Mouse (Mus musculus): ENCODE measurements around the gene Atp23.

The Atp23 gene

GRCm38 (mm10) chr10:126900821-126901487 lies at the start of gene Atp23:
Gene Atp23, minus strand, starts transcription at chr10:126901355.
- CTCF ChIA-PET, result interaction anchor here (0.6 to 0.9 kb wide), 2 partner anchors 11 to 25 kb away, joined by 3 to 4 read pairs; no protein-coding TSS in a partner anchor

DNA sequence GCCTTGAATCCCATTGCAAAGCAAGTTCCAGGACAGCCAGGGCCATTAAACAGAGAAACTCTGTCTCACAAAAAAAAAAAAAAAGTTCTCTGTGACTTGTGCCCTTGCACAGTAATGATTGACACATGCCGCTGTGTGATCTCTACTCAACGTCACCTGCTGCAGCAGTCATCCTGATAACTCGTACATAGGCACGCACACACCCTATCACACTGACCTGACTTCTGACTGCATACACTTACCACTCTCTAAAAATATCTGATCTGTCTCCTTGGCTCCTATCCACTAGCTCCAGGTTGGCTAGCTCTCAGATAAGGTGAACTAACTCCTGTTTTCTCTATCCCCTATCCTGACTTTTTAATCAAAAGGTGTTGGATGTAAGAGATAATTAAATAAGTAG lies 49.4 kb upstream of the Atp23 start:
- CTCF ChIA-PET, result no interaction called here

GRCm38 (mm10) chr10:126949824-126950223 lies 48.7 kb upstream of the Atp23 start:
- CTCF ChIA-PET, result no interaction called here

DNA sequence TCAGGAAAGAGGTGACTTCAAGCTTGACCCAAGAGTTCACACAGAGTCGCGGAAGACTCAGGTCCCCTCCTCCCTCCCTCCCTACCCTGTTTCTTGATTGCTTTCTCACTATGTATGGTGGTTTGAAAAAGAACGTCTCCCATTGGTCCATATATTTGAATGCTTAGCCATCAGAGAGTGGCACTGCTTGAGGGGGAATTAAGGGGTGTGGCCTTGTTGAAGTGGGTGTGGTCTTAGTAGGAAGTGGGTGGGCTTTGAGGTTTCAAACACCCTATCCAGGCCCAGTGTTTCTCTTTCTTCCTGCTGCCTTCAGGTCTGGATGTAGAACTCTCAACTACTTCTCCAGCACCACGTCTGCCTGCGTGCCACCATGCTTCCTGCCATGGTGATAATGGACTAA lies 44.4 kb upstream of the Atp23 start:
- CTCF ChIA-PET, result no interaction called here

- CTCF ChIA-PET, result no interaction called here
Measured at GRCm38 (mm10) chr10:126940949-126941348, 39.8 kb upstream of the Atp23 start.

- CTCF ChIA-PET, result no interaction called here
Measured at GRCm38 (mm10) chr10:126935556-126936381, 34.6 kb upstream of the Atp23 start.

DNA sequence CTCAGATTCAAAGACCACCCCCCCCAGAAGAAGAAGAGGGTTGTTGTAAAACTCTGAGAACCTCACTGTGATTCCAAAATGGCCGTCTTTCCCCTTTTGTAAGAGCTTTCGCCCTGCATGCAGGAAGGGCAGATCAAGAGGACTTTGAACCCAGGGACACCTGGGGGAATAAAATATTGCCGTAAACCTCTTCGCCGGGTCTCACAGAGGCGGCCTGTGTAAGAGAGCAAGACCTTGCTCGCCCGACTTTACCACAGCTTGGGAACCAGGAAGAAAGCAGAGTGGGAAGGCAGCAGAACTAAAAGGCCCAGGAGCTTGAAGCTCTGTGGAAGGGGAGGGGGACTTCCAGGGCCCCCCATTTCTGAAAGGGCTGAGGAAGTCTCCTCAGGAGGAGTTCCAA lies 34.0 kb upstream of the Atp23 start:
- CTCF ChIA-PET, result no interaction called here

DNA sequence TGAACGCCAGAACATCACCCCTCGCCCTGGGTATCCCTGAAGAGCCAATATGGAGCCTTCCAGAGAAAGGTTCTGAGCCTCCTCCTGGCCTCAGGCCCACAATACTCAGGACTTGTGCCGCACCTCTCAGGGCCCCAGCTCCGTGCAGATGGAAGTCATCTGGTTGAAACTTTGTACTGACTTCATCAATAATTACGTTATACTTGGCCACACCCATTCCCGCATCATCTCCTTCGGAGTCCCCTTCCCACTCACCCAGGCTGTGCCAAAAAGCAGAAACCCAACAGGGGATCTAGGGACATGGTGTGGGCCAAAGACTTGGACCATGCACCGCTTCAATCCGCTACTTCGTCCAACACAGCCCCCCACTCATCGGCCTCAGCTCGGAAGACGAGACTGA lies 33.4 kb upstream of the Atp23 start:
- CTCF ChIA-PET, result no interaction called here

- CTCF ChIA-PET, result no interaction called here
Measured at GRCm38 (mm10) chr10:126931760-126932139, 30.6 kb upstream of the Atp23 start.

- CTCF ChIA-PET, result no interaction called here
Measured at GRCm38 (mm10) chr10:126931123-126931759, 30.1 kb upstream of the Atp23 start.

DNA sequence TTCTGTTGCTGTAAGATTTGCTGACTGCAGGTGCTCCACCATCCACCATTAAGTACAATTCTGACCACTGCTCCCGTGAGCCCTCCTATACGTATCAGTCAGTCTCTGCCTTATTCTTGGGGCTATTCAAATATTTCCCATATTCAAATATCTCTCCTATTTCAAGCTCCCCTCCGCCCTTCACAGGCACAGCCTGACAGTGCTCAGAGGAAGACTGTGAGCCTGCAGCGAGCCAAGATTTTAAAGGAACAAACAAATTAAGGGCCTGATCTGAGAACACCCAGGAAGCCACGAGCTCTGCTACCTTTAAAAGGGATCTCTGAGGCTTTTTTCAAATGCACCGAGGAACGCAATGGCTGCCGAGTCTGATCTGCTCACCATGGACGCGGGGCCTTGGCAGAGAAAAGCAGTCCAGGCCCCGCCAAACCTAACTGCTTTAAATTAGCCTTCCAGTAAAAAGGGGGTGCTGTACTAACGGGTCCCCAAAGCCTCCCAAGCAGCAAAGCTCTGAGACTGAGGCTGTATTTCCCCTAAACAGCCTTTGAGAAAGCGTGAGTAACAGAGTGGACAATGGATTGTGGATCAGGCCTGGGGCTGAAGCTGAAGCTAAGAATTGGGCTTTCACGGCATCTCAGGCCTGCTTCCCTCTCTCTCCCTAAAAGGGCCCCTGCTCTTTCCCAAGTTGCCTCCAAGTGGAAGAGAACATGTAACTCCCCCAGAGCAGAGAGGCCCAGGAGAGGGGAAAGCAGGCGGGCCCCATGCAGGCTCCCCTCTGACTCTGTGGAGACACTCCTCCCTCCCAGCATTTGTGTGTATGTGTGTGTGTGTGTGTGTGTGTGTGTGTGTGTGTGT lies 29.3 kb upstream of the Atp23 start:
- CTCF ChIA-PET, result no interaction called here

- CTCF ChIA-PET, result no interaction called here
Measured at GRCm38 (mm10) chr10:126929543-126929942, 28.4 kb upstream of the Atp23 start.

DNA sequence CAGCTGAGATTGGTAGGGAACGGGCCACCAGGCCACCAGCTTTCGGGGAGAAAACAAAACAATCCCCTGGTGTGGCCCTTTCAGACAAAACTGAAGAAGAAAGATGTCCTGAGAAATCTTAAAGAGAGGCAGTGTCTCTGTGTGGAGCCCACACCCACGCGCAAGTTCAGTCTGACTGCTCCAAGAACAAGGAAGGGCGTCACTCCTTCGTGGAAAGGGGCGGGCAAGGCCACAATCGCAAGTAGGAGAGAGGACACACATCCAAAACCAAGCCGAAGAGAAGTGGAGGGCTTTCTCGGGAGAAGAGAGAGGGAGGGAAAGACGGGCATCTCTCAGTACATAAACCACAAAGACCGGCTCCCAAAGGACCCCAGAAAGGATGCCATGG lies 27.7 kb upstream of the Atp23 start:
- CTCF ChIA-PET, result no interaction called here

DNA sequence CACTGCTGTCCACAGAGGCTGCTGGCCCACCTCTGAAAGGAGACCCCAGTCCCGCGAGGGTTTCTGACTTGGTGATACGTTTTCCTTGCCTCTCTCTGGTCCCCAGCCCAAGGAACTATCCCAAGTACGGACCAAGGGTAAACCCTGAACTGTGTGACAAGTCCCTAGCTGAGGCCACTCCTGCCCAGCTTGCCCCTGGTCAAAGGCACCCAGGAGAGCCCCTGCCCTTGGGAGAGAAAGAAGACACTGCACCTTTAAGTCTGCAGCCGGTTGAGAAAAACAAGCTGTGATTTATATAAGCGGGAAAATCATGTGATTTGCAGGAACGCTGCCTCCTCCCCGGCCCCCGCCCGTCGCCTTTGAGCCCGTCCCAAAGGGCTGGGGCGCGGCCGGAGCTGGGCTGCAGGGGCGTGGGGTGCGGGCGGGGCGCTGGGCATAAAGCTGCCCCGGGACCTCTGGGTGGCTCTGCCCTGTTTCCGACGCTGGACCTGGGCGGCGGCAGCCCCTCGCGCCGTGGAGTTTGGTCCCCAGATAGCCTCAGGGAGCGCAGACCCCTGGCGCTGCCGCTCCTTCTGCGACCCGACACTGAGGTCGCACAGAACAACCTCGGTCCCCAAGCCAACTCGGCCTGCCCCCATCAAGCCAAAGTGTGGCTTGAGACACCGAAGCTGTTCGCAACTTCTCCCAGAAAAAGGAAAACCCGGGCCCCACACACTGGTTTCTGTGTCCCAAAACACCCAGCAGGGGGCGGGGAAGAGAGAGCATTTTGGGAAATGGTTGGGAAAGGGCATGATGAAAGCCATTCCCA lies 27.1 kb upstream of the Atp23 start:
- CTCF ChIA-PET, result no interaction called here

DNA sequence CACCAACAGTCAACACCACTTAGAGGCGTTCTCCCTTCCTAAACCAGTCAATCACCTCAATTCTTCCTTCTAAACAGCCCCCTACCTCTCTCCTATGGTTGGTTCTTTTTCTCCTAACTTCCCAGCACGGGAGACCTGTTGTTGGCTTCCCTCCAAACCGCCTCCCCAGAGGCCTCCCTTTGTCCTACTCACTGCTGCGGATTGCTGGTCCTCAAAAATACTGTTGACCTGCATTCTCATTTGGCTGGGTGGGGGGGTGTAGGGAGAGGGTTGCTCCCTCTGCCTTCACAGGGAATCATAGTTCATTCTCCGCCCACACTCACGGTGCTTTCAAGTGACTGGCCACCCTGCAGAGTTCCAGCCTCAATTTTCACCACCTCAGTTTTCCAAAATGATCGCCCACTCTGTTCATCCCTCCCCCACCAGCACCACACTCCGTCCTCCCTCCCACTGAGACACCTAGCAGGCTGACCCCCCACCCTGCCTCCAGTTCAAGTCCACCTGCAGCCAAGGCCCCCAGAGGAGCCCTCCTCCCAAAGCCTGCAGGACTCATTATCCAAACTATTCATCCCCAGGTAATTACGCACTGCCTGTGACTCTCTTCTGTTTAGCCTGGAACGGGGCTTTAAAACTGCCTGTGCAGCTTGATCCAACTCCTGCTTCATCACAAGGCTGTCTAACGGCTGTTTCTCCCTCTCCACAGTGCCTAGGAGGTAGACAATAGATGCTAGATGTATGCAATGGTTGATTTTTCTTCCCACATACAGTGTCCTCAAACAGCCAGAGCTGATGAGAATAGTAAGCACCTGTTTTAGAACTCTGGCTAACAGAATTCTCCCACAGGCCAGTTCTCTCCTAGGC lies 26.2 kb upstream of the Atp23 start:
- CTCF ChIA-PET, result no interaction called here

GRCm38 (mm10) chr10:126925391-126925790 lies 24.2 kb upstream of the Atp23 start:
- CTCF ChIA-PET, result no interaction called here

- CTCF ChIA-PET, result interaction anchor here (0.6 kb wide), 1 partner anchor 57 kb away, joined by 4 read pairs; no protein-coding TSS in a partner anchor
Measured at GRCm38 (mm10) chr10:126924087-126924486, 22.9 kb upstream of the Atp23 start.

GRCm38 (mm10) chr10:126920220-126920619 lies 19.1 kb upstream of the Atp23 start:
- CTCF ChIA-PET, result interaction anchor here (1.1 kb wide), 1 partner anchor 155 kb away, joined by 3 read pairs; the partner anchor contains the start of gene Agap2

DNA sequence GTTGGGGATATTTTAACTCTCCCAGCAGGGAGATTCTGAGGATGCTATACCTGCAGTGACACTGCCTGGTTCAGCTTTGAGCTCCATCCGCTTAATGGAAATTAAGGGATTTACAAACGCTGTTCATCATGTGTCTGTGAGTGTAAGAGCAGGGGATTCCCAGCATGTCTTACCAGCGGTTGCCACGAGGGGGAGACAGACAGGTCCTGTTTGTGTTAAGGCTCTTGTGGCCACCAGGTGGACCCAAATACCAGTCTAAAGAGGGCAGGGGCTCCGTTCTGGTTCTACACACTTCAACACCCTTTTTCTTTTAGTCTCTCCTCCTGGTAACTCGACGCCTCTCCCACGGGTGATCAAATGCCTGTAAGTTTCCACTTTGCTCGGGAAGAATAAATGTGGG lies 17.9 kb upstream of the Atp23 start:
- CTCF ChIA-PET, result interaction anchor here (0.6 to 1.1 kb wide), 2 partner anchors 72 to 1692 kb away, joined by 3 to 5 read pairs; no protein-coding TSS in a partner anchor

DNA sequence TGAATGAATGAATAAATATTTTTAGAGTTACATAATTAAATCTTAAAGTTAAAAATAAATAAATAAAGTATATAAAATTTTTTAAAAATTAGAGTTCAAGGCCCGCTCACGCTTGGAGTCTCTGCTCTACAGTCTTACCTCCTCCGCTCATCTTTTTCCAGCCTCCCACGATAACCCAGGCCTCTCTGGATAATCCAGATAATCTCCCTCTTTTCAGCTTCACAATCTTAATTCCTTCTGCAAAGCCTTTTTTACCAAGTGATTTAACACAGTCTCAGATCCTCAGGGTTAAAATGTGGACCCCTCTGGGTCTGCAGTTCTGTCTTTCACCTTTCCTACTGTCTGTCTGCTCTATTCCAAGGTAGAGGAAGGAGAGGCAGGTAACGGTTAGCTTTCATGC lies 13.1 kb upstream of the Atp23 start:
- CTCF ChIA-PET, result no interaction called here
